Mouse (Mus musculus) liver, embryonic 16.5 days (tissue): ENCODE measurements around the gene Ipo11. TPM values are rescaled to one million over a fixed set of nuclear protein-coding genes. Genes with fewer than 3 reads are reported as not detected.

Source experiments
- ATAC-seq: fragments of 200-750 bp; cut with Nextera tagmentation; 2 replicates; pipeline ENCODE4 v1.8.0; 2017; ENCODE audit warnings: low read depth, mild to moderate bottlenecking, moderate number of reproducible peaks, moderate library complexity
- H3K27ac ChIP-seq: fragments of 300-500 bp; sonication (generic); 2 replicates; pipeline ENCODE4 v1.5.1; 2014; ENCODE audit warnings: mild to moderate bottlenecking, low read length
- H3K27me3 ChIP-seq: fragments of 300-500 bp; sonication (generic); 2 replicates; pipeline ENCODE4 v1.6.1; 2014; ENCODE audit warnings: low read depth, low read length, mixed read lengths; ENCODE audit not compliant: control insufficient read depth, insufficient read depth
- H3K36me3 ChIP-seq: fragments of 300-500 bp; sonication (generic); 2 replicates; pipeline ENCODE4 v1.6.1; 2014; ENCODE audit warnings: mild to moderate bottlenecking; ENCODE audit not compliant: control insufficient read depth, insufficient read depth
- H3K4me1 ChIP-seq: fragments of 300-500 bp; sonication (generic); 2 replicates; pipeline ENCODE4 v1.6.1; 2014; ENCODE audit warnings: low read depth, low read length, mixed read lengths; ENCODE audit not compliant: control insufficient read depth
- H3K4me2 ChIP-seq: fragments of 300-500 bp; sonication (generic); 2 replicates; pipeline ENCODE4 v1.6.1; 2014; ENCODE audit warnings: low read depth, low read length, mixed read lengths
- H3K4me3 ChIP-seq: fragments of 300-500 bp; sonication (generic); 2 replicates; pipeline ENCODE4 v1.5.1; 2014; ENCODE audit warnings: low read depth, mild to moderate bottlenecking, low read length
- H3K9ac ChIP-seq: fragments of 300-500 bp; sonication (generic); 2 replicates; pipeline ENCODE4 v1.6.1; 2014; ENCODE audit warnings: low read depth, low read length
- H3K9me3 ChIP-seq: fragments of 300-500 bp; sonication (generic); replicated peaks from 2 replicates; pipeline ENCODE4 v1.6.1; 2016; ENCODE audit warnings: low read length; ENCODE audit not compliant: control insufficient read depth
- WGBS: fragments of 180-500 bp; shearing (Covaris S2); extraction: QIAGEN DNeasy Blood & Tissue Kit; methylation state at CpG from one replicate; pipeline ENCODE4 v1.1.7; 2014; ENCODE audit not compliant: insufficient replicate concordance; 5-methylcytosine and 5-hydroxymethylcytosine counted together
- polyA plus RNA-seq: library from polyadenylated mRNA; unstranded; fragments of >200 nt; fragmentation: Nextera tagmentation; extraction: Ambion mirVana; gene quantifications from 2 replicates; pipeline ENCODE4 v1.2.1, GENCODE M21; 2015

Ipo11 gene
- polyA plus RNA-seq, 1 experiment from 2014 or later: 24.3 TPM

- Histone ChIP-seq H3K9ac (no peak overlapping the region), H3K4me3 (no peak overlapping the region), H3K27me3 (no peaks in the 10 kb centered on the region), H3K4me2 (peak overlapping the region; percentile 18; the same call in 1 of the 2 replicates), H3K36me3 (no peaks in the 10 kb centered on the region), H3K4me1 (no peaks in the 10 kb centered on the region), H3K9me3 (no peaks in the 10 kb centered on the region), H3K27ac (peak overlapping the region; percentile 40; the same call in 1 of the 2 replicates)
- no peak for ATAC-seq
- 46% methylated on average over 4 of the region's 4 CpGs for WGBS
Measured at GRCm38 (mm10) chr13:106813519-106813918, 123.2 kb downstream of the Ipo11 start.

- WGBS: 35% methylated on average over 9 of the region's 9 CpGs
- no peak overlapping the region for H3K4me2 ChIP-seq
- H3K9ac ChIP-seq: no peak overlapping the region
- no peak overlapping the region for H3K27ac ChIP-seq
- H3K27me3 ChIP-seq: no peaks in the 10 kb centered on the region
- ATAC-seq: no peak
- H3K4me1 ChIP-seq: no peaks in the 10 kb centered on the region
- no peaks in the 10 kb centered on the region for H3K36me3 ChIP-seq
- no peak overlapping the region for H3K4me3 ChIP-seq
- no peaks in the 10 kb centered on the region for H3K9me3 ChIP-seq
Measured at GRCm38 (mm10) chr13:106813087-106813486, 123.7 kb downstream of the Ipo11 start.

GRCm38 (mm10) chr13:106810156-106810555 is 126.6 kb downstream of the Ipo11 start:
- no peak for ATAC-seq
- WGBS: 78% methylated on average over 7 of the region's 7 CpGs
- no peak overlapping the region for H3K4me2 ChIP-seq
- no peaks in the 10 kb centered on the region for H3K9me3 ChIP-seq
- no peaks in the 10 kb centered on the region for H3K36me3 ChIP-seq
- no peak overlapping the region for H3K27ac ChIP-seq
- H3K4me3 ChIP-seq: no peak overlapping the region
- no peak overlapping the region for H3K9ac ChIP-seq
- H3K27me3 ChIP-seq: no peaks in the 10 kb centered on the region
- no peaks in the 10 kb centered on the region for H3K4me1 ChIP-seq

GRCm38 (mm10) chr13:106808821-106809220 is 127.9 kb downstream of the Ipo11 start:
- Histone ChIP-seq H3K4me2 (no peak overlapping the region), H3K36me3 (no peaks in the 10 kb centered on the region), H3K4me1 (no peaks in the 10 kb centered on the region), H3K27me3 (no peaks in the 10 kb centered on the region), H3K4me3 (no peak overlapping the region), H3K9me3 (no peaks in the 10 kb centered on the region), H3K27ac (no peak overlapping the region), H3K9ac (no peak overlapping the region)
- 83% methylated on average over 6 of the region's 6 CpGs for WGBS
- ATAC-seq: no peak

GRCm38 (mm10) chr13:106808315-106808714 is 128.4 kb downstream of the Ipo11 start:
- ATAC-seq: no peak
- Histone ChIP-seq H3K9me3 (no peaks in the 10 kb centered on the region), H3K27ac (no peak overlapping the region), H3K27me3 (no peaks in the 10 kb centered on the region), H3K36me3 (no peaks in the 10 kb centered on the region), H3K4me2 (no peak overlapping the region), H3K4me3 (no peak overlapping the region), H3K9ac (no peak overlapping the region), H3K4me1 (no peaks in the 10 kb centered on the region)
- 92% methylated on average over 2 of the region's 2 CpGs for WGBS

- H3K4me2 ChIP-seq: no peak overlapping the region
- H3K4me1 ChIP-seq: no peaks in the 10 kb centered on the region
- H3K9me3 ChIP-seq: no peaks in the 10 kb centered on the region
- no peak overlapping the region for H3K27ac ChIP-seq
- no peak overlapping the region for H3K4me3 ChIP-seq
- 82% methylated on average over 5 of the region's 5 CpGs for WGBS
- no peaks in the 10 kb centered on the region for H3K36me3 ChIP-seq
- H3K27me3 ChIP-seq: no peaks in the 10 kb centered on the region
- ATAC-seq: no peak
- no peak overlapping the region for H3K9ac ChIP-seq
Measured at GRCm38 (mm10) chr13:106807303-106807702, 129.5 kb downstream of the Ipo11 start.

- no peaks in the 10 kb centered on the region for H3K9me3 ChIP-seq
- ATAC-seq: no peak
- H3K4me3 ChIP-seq: no peak overlapping the region
- no peak overlapping the region for H3K4me2 ChIP-seq
- WGBS: 77% methylated on average over 5 of the region's 5 CpGs
- no peak overlapping the region for H3K9ac ChIP-seq
- H3K27me3 ChIP-seq: no peaks in the 10 kb centered on the region
- no peaks in the 10 kb centered on the region for H3K36me3 ChIP-seq
- H3K4me1 ChIP-seq: no peaks in the 10 kb centered on the region
- H3K27ac ChIP-seq: no peak overlapping the region
Measured at GRCm38 (mm10) chr13:106805146-106805545, 131.6 kb downstream of the Ipo11 start.

GRCm38 (mm10) chr13:106798026-106798425 is 138.7 kb downstream of the Ipo11 start:
- no peak for ATAC-seq
- H3K27ac ChIP-seq: no peak overlapping the region
- H3K36me3 ChIP-seq: peaks cover 10% of the 10 kb centered on the region
- H3K9ac ChIP-seq: no peak overlapping the region
- 51% methylated on average over 3 of the region's 3 CpGs for WGBS
- no peak overlapping the region for H3K4me2 ChIP-seq
- no peak overlapping the region for H3K4me3 ChIP-seq
- H3K27me3 ChIP-seq: no peaks in the 10 kb centered on the region
- no peaks in the 10 kb centered on the region for H3K9me3 ChIP-seq
- no peaks in the 10 kb centered on the region for H3K4me1 ChIP-seq

GRCm38 (mm10) chr13:106788817-106789216 is 147.9 kb downstream of the Ipo11 start:
- no peak overlapping the region for H3K4me3 ChIP-seq
- no peak overlapping the region for H3K4me2 ChIP-seq
- no peaks in the 10 kb centered on the region; the same call in 1 of the 2 replicates for H3K36me3 ChIP-seq
- H3K27ac ChIP-seq: no peak overlapping the region
- H3K27me3 ChIP-seq: no peaks in the 10 kb centered on the region
- WGBS: 87% methylated on average over 7 of the region's 7 CpGs
- H3K9ac ChIP-seq: no peak overlapping the region
- no peaks in the 10 kb centered on the region for H3K9me3 ChIP-seq
- ATAC-seq: no peak
- no peaks in the 10 kb centered on the region for H3K4me1 ChIP-seq
